Comparison of ENCODE assay signal across 25 mouse cellular contexts in the genomic region with DNA sequence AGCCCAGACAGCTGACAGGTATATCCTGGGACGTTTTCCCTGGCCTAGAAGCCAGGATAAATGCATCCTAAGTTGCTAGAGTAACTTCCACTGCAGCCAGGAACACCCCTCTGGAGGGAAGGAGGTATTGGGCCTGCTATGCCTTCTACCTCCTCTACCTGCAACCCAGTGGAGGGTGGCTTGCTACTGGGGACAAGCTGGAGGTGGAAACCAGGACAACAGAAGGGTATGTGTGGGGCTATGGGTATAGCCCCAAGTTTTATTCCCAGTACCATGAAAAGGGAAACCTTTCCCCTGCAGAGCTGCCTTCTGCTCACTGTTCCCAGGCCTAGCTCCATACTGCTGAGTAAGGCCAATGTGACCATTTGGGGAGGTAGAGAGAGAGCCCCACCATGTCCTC. TPM values are rescaled to one million over a fixed set of nuclear protein-coding genes. Genes with fewer than 3 reads are reported as not detected.
DNase-seq lines count a peak whose midpoint lies in the region; ATAC-seq and TF ChIP-seq lines count a peak whose summit lies in the region.
"Had no signal": no experiment of that assay in that cellular context is flagged by ENCODE, and none has a peak within 500 bp of the region (broad histone marks: within the 10 kb centered on the region; RNA-seq: fewer than 3 reads in every experiment).

No protein-coding gene starts in this region.

- TF ChIP-seq CTCF in stomach, postnatal 0 days (IDR thresholded peaks at IDR 0.05; ENCODE audit: low read depth): no peak

- H3K4me1 ChIP-seq in heart, embryonic 10.5 days: peaks cover 50% of the 10 kb centered on the region
- peaks cover 28% of the 10 kb centered on the region for H3K4me1 ChIP-seq in heart, embryonic 11.5 days (ENCODE audit: control insufficient read depth, insufficient read depth, low read length)
- H3K4me1 ChIP-seq in lung, embryonic 16.5 days (replicated peaks; ENCODE audit: control insufficient read depth, insufficient read depth, low read length): peaks cover 21% of the 10 kb centered on the region
- H3K4me1 ChIP-seq in stomach, postnatal 0 days (replicated peaks; ENCODE audit: control insufficient read depth, insufficient read depth): no peaks in the 10 kb centered on the region; the same call in 1 of the 2 replicates

- H3K36me3 ChIP-seq in heart, embryonic 10.5 days: no peaks in the 10 kb centered on the region
- no peaks in the 10 kb centered on the region for H3K36me3 ChIP-seq in heart, embryonic 11.5 days (ENCODE audit: control insufficient read depth, insufficient read depth, low read length)
- H3K36me3 ChIP-seq in lung, embryonic 16.5 days (ENCODE audit: control insufficient read depth, insufficient read depth, low read length): no peaks in the 10 kb centered on the region
- H3K36me3 ChIP-seq in stomach, postnatal 0 days (ENCODE audit: control insufficient read depth, insufficient read depth, low read length): no peaks in the 10 kb centered on the region
- H3K36me3 ChIP-seq: forebrain, embryonic 10.5 days; G1E; heart, embryonic 13.5 days had no signal

- H3K27ac ChIP-seq in heart, embryonic 10.5 days: peak overlapping the region; percentile 43; the same call in 1 of the 2 replicates
- H3K27ac ChIP-seq in heart, embryonic 11.5 days (ENCODE audit: low read depth, low read length): no peak overlapping the region
- peak overlapping the region; percentile 5; the same call in 1 of the 2 replicates for H3K27ac ChIP-seq in lung, embryonic 16.5 days (ENCODE audit: low read length)
- no peak overlapping the region for H3K27ac ChIP-seq in stomach, postnatal 0 days (replicated peaks)
- H3K27ac ChIP-seq: forebrain, embryonic 10.5 days; forebrain, embryonic 13.5 days; gastrocnemius, adult 2 months; heart, embryonic 13.5 days; hindbrain, embryonic 14.5 days; hindbrain, postnatal 0 days had no signal

- H3K9ac ChIP-seq in heart, embryonic 11.5 days (ENCODE audit: low read depth, low read length): no peak overlapping the region
- H3K9ac ChIP-seq in lung, embryonic 16.5 days (ENCODE audit: low read length): no peak overlapping the region
- H3K9ac ChIP-seq in stomach, postnatal 0 days (ENCODE audit: low read length): no peak overlapping the region
- H3K9ac ChIP-seq: forebrain, embryonic 13.5 days; heart, embryonic 13.5 days; hindbrain, embryonic 14.5 days had no signal

- ATAC-seq in heart, embryonic 11.5 days (replicated peaks; ENCODE audit: insufficient number of reproducible peaks, low FRiP score, low TSS enrichment): no peak
- no peak for ATAC-seq in lung, embryonic 16.5 days (ENCODE audit: low read depth)
- ATAC-seq in stomach, postnatal 0 days (ENCODE audit: low FRiP score, low TSS enrichment): no peak
- ATAC-seq: forebrain, embryonic 13.5 days; forebrain, embryonic 16.5 days; hindbrain, postnatal 0 days; inflammation-experienced regulatory T-cells, adult 6 months; intestine, embryonic 16.5 days; Patski had no signal

- peak; percentile 35 for DNase-seq in adrenal gland, postnatal 10 days
- no peak for DNase-seq in adrenal gland, postnatal 14 days
- DNase-seq in heart, embryonic 10.5 days (ENCODE audit: low spot score): no peak
- DNase-seq in lung, adult 18-20 months: no peak
- no peak for DNase-seq in stomach, postnatal 0 days (ENCODE audit: low spot score)
- DNase-seq: B cell, adult 2 months; cerebellum, adult 18-20 months; cerebellum, postnatal 10 days; gastrocnemius, adult 2 months; gastrocnemius, postnatal 14 days; heart, postnatal 14 days; heart, postnatal 4 days had no signal

- no peak overlapping the region for H3K4me2 ChIP-seq in heart, embryonic 11.5 days
- H3K4me2 ChIP-seq in lung, embryonic 16.5 days (ENCODE audit: low read depth, low read length): no peak overlapping the region
- peak overlapping the region; percentile 17; the same call in 1 of the 2 replicates for H3K4me2 ChIP-seq in stomach, postnatal 0 days (replicated peaks; ENCODE audit: low read depth)
- H3K4me2 ChIP-seq: forebrain, embryonic 13.5 days; heart, embryonic 13.5 days; hindbrain, embryonic 14.5 days had no signal

- H3K27me3 ChIP-seq in heart, embryonic 10.5 days (ENCODE audit: insufficient read depth, poor library complexity, severe bottlenecking): peaks cover 53% of the 10 kb centered on the region
- H3K27me3 ChIP-seq in heart, embryonic 11.5 days (ENCODE audit: control insufficient read depth, insufficient read depth, low read length): peaks cover 26% of the 10 kb centered on the region
- H3K27me3 ChIP-seq in lung, embryonic 16.5 days (ENCODE audit: control insufficient read depth, insufficient read depth, low read depth, low read length): peaks cover 14% of the 10 kb centered on the region
- no peaks in the 10 kb centered on the region for H3K27me3 ChIP-seq in stomach, postnatal 0 days (ENCODE audit: control insufficient read depth, insufficient read depth, low read length)
- H3K27me3 ChIP-seq: CH12.LX had no signal

- TF ChIP-seq EP300 in stomach, postnatal 0 days (optimal IDR thresholded peaks at IDR 0.05): no peak

- H3K4me3 ChIP-seq in heart, embryonic 10.5 days: no peak overlapping the region
- no peak overlapping the region for H3K4me3 ChIP-seq in heart, embryonic 11.5 days (ENCODE audit: low read depth, low read length)
- H3K4me3 ChIP-seq in lung, embryonic 16.5 days (ENCODE audit: low read length): no peak overlapping the region
- no peak overlapping the region for H3K4me3 ChIP-seq in stomach, postnatal 0 days (ENCODE audit: low read depth, low read length)
- H3K4me3 ChIP-seq: forebrain, embryonic 10.5 days; forebrain, embryonic 13.5 days; gastrocnemius, adult 2 months; heart, embryonic 13.5 days had no signal

- no peaks in the 10 kb centered on the region for H3K9me3 ChIP-seq in heart, embryonic 10.5 days
- no peaks in the 10 kb centered on the region for H3K9me3 ChIP-seq in heart, embryonic 11.5 days (replicated peaks; ENCODE audit: control insufficient read depth, low read length)
- H3K9me3 ChIP-seq in lung, embryonic 16.5 days (ENCODE audit: control insufficient read depth, low read length): no peaks in the 10 kb centered on the region
- H3K9me3 ChIP-seq in stomach, postnatal 0 days (ENCODE audit: control insufficient read depth, low read length): no peaks in the 10 kb centered on the region
- H3K9me3 ChIP-seq: forebrain, embryonic 10.5 days; forebrain, embryonic 13.5 days; G1E; heart, embryonic 13.5 days had no signal

- 38% methylated on average over 1 of the region's 1 CpGs for WGBS in heart, embryonic 10.5 days
- 53% methylated on average over 1 of the region's 1 CpGs for WGBS in heart, embryonic 11.5 days (ENCODE audit: insufficient replicate concordance)
- 41% methylated on average over 1 of the region's 1 CpGs for WGBS in lung, embryonic 16.5 days
- 64% methylated on average over 1 of the region's 1 CpGs for WGBS in stomach, postnatal 0 days

RNA-seq across cellular contexts. Expression of a gene that starts 23.4 kb away (rescaled TPM):
- total RNA-seq in adrenal gland, postnatal 10 days (2021): 10 to 100 TPM; 30.4 to 34.6 TPM
- 33.9 and 38.9 TPM in 2 replicates for total RNA-seq in adrenal gland, postnatal 14 days (2021)
- 25.5 and 28.4 TPM in 2 replicates for polyA plus RNA-seq in heart, embryonic 10.5 days (2016; fragmentation: Nextera tagmentation; extraction: Ambion mirVana)
- polyA plus RNA-seq in heart, embryonic 11.5 days (2014; fragmentation: Nextera tagmentation; extraction: Ambion mirVana): 21.6 and 22.9 TPM in 2 replicates
- 26.9 and 28.2 TPM in 2 replicates for polyA plus RNA-seq in lung, embryonic 16.5 days (2015; fragmentation: Nextera tagmentation; extraction: Ambion mirVana)
- 30.6 and 35.6 TPM in 2 replicates for polyA plus RNA-seq in stomach, postnatal 0 days (2015; fragmentation: Nextera tagmentation; extraction: Ambion mirVana)

RNA-seq across cellular contexts. Expression of a gene that starts 36.3 kb away (rescaled TPM):
- total RNA-seq in adrenal gland, postnatal 10 days (2021): 100 to 1,000 TPM; 549 to 558 TPM
- 678 and 701 TPM in 2 replicates for total RNA-seq in adrenal gland, postnatal 14 days (2021)
- polyA plus RNA-seq in heart, embryonic 10.5 days (2016; fragmentation: Nextera tagmentation; extraction: Ambion mirVana): 17.0 and 34.2 TPM in 2 replicates
- polyA plus RNA-seq in heart, embryonic 11.5 days (2014; fragmentation: Nextera tagmentation; extraction: Ambion mirVana): 36.8 and 37.8 TPM in 2 replicates
- 11.3 and 15.3 TPM in 2 replicates for polyA plus RNA-seq in lung, embryonic 16.5 days (2015; fragmentation: Nextera tagmentation; extraction: Ambion mirVana)
- polyA plus RNA-seq in stomach, postnatal 0 days (2015; fragmentation: Nextera tagmentation; extraction: Ambion mirVana): 11.1 and 13.8 TPM in 2 replicates
- total RNA-seq: CH12.LX had no signal
- polyA plus RNA-seq: G1E, Patski had no signal

RNA-seq across cellular contexts. Expression of a gene that starts 42.3 kb away (rescaled TPM):
- 10 to 100 TPM; 38.0 to 54.0 TPM for total RNA-seq in adrenal gland, postnatal 10 days (2021)
- 39.0 and 39.1 TPM in 2 replicates for total RNA-seq in adrenal gland, postnatal 14 days (2021)
- 323 and 372 TPM in 2 replicates for polyA plus RNA-seq in heart, embryonic 10.5 days (2016; fragmentation: Nextera tagmentation; extraction: Ambion mirVana)
- 296 and 306 TPM in 2 replicates for polyA plus RNA-seq in heart, embryonic 11.5 days (2014; fragmentation: Nextera tagmentation; extraction: Ambion mirVana)
- polyA plus RNA-seq in lung, embryonic 16.5 days (2015; fragmentation: Nextera tagmentation; extraction: Ambion mirVana): 280 and 298 TPM in 2 replicates
- polyA plus RNA-seq in stomach, postnatal 0 days (2015; fragmentation: Nextera tagmentation; extraction: Ambion mirVana): 58.1 and 79.9 TPM in 2 replicates

Comparison
In these comparisons a context has a peak if more than half of its experiments do, and no peak if none do; other contexts are left out.
1. H3K27ac ChIP-seq: peak in heart, embryonic 10.5 days (single experiment) and lung, embryonic 16.5 days (single experiment); none in heart, embryonic 11.5 days (single experiment) and stomach, postnatal 0 days (single experiment).